ENCODE assay signal across 8 mouse cellular contexts in genomic region chr17:24848600-24849031, GRCm38 (mm10). TPM values are rescaled to one million over a fixed set of nuclear protein-coding genes. Genes with fewer than 3 reads are reported as not detected.
DNase-seq lines count a peak whose midpoint lies in the region; ATAC-seq and TF ChIP-seq lines count a peak whose summit lies in the region.

No protein-coding gene starts in this region.

- no peaks in the 10 kb centered on the region for H3K9me3 ChIP-seq in embryonic facial prominence, embryonic 13.5 days
- H3K9me3 ChIP-seq in midbrain, embryonic 14.5 days (ENCODE audit: control insufficient read depth, low read length), result no peaks in the 10 kb centered on the region

- peaks cover 6% of the 10 kb centered on the region for H3K36me3 ChIP-seq in embryonic facial prominence, embryonic 13.5 days
- peaks cover 9% of the 10 kb centered on the region for H3K36me3 ChIP-seq in midbrain, embryonic 14.5 days (ENCODE audit: control insufficient read depth, insufficient read depth, low read length)

- intact Hi-C loops in gastrocnemius, adult 2 months (cut with DNase I), result loop anchor here (10.0 kb wide), 1 partner anchor 104 kb away; no protein-coding TSS in a partner anchor
- intact Hi-C loops in gastrocnemius, postnatal 36 days (cut with DNase I), result loop anchor here (5.0 kb wide), 1 partner anchor 169 kb away; the partner anchor contains the start of genes Cramp1l and Ift140

- TF ChIP-seq CTCF in gastrocnemius, adult 2 months (IDR thresholded peaks at IDR 0.05), result no peak

- H3K27me3 ChIP-seq in embryonic facial prominence, embryonic 13.5 days, result peaks cover 22% of the 10 kb centered on the region
- no peaks in the 10 kb centered on the region; the same call in 1 of the 2 replicates for H3K27me3 ChIP-seq in midbrain, embryonic 14.5 days (ENCODE audit: control insufficient read depth, insufficient read depth, low read length)

- no peak overlapping the region for H3K9ac ChIP-seq in embryonic facial prominence, embryonic 13.5 days
- H3K9ac ChIP-seq in midbrain, embryonic 14.5 days (replicated peaks; ENCODE audit: low read length), result no peak overlapping the region

- no peak for ATAC-seq in embryonic facial prominence, embryonic 13.5 days (ENCODE audit: insufficient number of reproducible peaks, insufficient read depth, low FRiP score, low TSS enrichment, low read depth)
- ATAC-seq in midbrain, embryonic 14.5 days (ENCODE audit: low FRiP score, low TSS enrichment), result no peak

- H3K27ac ChIP-seq in gastrocnemius, adult 2 months, result peak overlapping the region; percentile 99
- H3K27ac ChIP-seq in embryonic facial prominence, embryonic 13.5 days, result no peak overlapping the region
- H3K27ac ChIP-seq in midbrain, embryonic 14.5 days (replicated peaks; ENCODE audit: low read depth, low read length), result no peak overlapping the region

- peak overlapping the region; percentile 97 for H3K4me3 ChIP-seq in gastrocnemius, adult 2 months
- peak overlapping the region; percentile 76; the same call in 1 of the 2 replicates for H3K4me3 ChIP-seq in embryonic facial prominence, embryonic 13.5 days
- H3K4me3 ChIP-seq in midbrain, embryonic 14.5 days (replicated peaks; ENCODE audit: low read depth, low read length), result peak overlapping the region; percentile 74; the same call in 1 of the 2 replicates

- H3K4me1 ChIP-seq in embryonic facial prominence, embryonic 13.5 days, result peaks cover 17% of the 10 kb centered on the region
- peaks cover 17% of the 10 kb centered on the region for H3K4me1 ChIP-seq in midbrain, embryonic 14.5 days (ENCODE audit: control insufficient read depth, insufficient read depth, low read length)

- peak overlapping the region; percentile 86 for H3K4me2 ChIP-seq in embryonic facial prominence, embryonic 13.5 days
- peak overlapping the region; percentile 80 for H3K4me2 ChIP-seq in midbrain, embryonic 14.5 days (ENCODE audit: low read length)

- DNase-seq in gastrocnemius, adult 2 months, result no peak
- DNase-seq in gastrocnemius, postnatal 36 days, result no peak
- peak; percentile 88 for DNase-seq in kidney, adult 9 months
- no peak for DNase-seq in midbrain, embryonic 14.5 days
- DNase-seq in MN1 (ENCODE audit: low spot score), result no peak
- no peak for DNase-seq in right cerebral cortex, adult 18-20 months
- DNase-seq in gastrocnemius, postnatal 25 days, result no peak

RNA-seq across cellular contexts. Expression of gene Fahd1, which starts 1.5 kb away (rescaled TPM):
- total RNA-seq in gastrocnemius, adult 2 months (2021), result 10 to 100 TPM; 34.6 to 50.6 TPM
- total RNA-seq in gastrocnemius, postnatal 36 days (2021), result 10 to 100 TPM; 40.3 to 42.1 TPM
- polyA plus RNA-seq in embryonic facial prominence, embryonic 13.5 days (2015; fragmentation: Nextera tagmentation; extraction: Ambion mirVana), result 20.3 and 22.4 TPM in 2 replicates
- 18.0 and 18.9 TPM in 2 replicates for polyA plus RNA-seq in midbrain, embryonic 14.5 days (2014; fragmentation: Nextera tagmentation; extraction: Ambion mirVana)
- 10 to 100 TPM; 38.1 to 44.5 TPM for total RNA-seq in gastrocnemius, postnatal 25 days (2021)

RNA-seq across cellular contexts. Expression of gene Hagh, which starts 8.7 kb away (rescaled TPM):
- 10 to 100 TPM; 75.8 to 90.9 TPM for total RNA-seq in gastrocnemius, adult 2 months (2021)
- total RNA-seq in gastrocnemius, postnatal 36 days (2021), result 10 to 100 TPM; 66.0 to 77.0 TPM
- polyA plus RNA-seq in embryonic facial prominence, embryonic 13.5 days (2015; fragmentation: Nextera tagmentation; extraction: Ambion mirVana), result 28.3 and 28.4 TPM in 2 replicates
- polyA plus RNA-seq in midbrain, embryonic 14.5 days (2014; fragmentation: Nextera tagmentation; extraction: Ambion mirVana), result 55.4 and 71.0 TPM in 2 replicates
- total RNA-seq in gastrocnemius, postnatal 25 days (2021), result 10 to 100 TPM; 73.3 to 77.5 TPM

RNA-seq across cellular contexts. Expression of gene Igfals, which starts 17.2 kb away (rescaled TPM):
- 1 to 10 TPM; 3.4 to 4.0 TPM for total RNA-seq in gastrocnemius, adult 2 months (2021)
- 1 to 10 TPM; 3.3 to 3.8 TPM for total RNA-seq in gastrocnemius, postnatal 36 days (2021)
- 0.37 and 0.42 TPM in 2 replicates for polyA plus RNA-seq in embryonic facial prominence, embryonic 13.5 days (2015; fragmentation: Nextera tagmentation; extraction: Ambion mirVana)
- 0.18 TPM in 1 of 2 replicates, not detected in the other for polyA plus RNA-seq in midbrain, embryonic 14.5 days (2014; fragmentation: Nextera tagmentation; extraction: Ambion mirVana)
- 1 to 10 TPM; 3.8 to 4.4 TPM for total RNA-seq in gastrocnemius, postnatal 25 days (2021)

RNA-seq across cellular contexts. Expression of gene Nubp2, which starts 37.5 kb away (rescaled TPM):
- total RNA-seq in gastrocnemius, adult 2 months (2021), result 10 to 100 TPM; 10.5 to 11.3 TPM
- total RNA-seq in gastrocnemius, postnatal 36 days (2021), result 10 to 100 TPM; 10.0 TPM
- 46.3 and 51.5 TPM in 2 replicates for polyA plus RNA-seq in embryonic facial prominence, embryonic 13.5 days (2015; fragmentation: Nextera tagmentation; extraction: Ambion mirVana)
- polyA plus RNA-seq in midbrain, embryonic 14.5 days (2014; fragmentation: Nextera tagmentation; extraction: Ambion mirVana), result 70.4 and 73.3 TPM in 2 replicates
- total RNA-seq in gastrocnemius, postnatal 25 days (2021), result 10 to 100 TPM; 10.2 to 13.1 TPM

RNA-seq across cellular contexts. Expression of gene Spsb3, which starts 37.8 kb away (rescaled TPM):
- 10 to 100 TPM; 30.4 to 37.7 TPM for total RNA-seq in gastrocnemius, adult 2 months (2021)
- 10 to 100 TPM; 25.4 to 31.0 TPM for total RNA-seq in gastrocnemius, postnatal 36 days (2021)
- polyA plus RNA-seq in embryonic facial prominence, embryonic 13.5 days (2015; fragmentation: Nextera tagmentation; extraction: Ambion mirVana), result 39.3 and 43.2 TPM in 2 replicates
- 77.3 and 93.2 TPM in 2 replicates for polyA plus RNA-seq in midbrain, embryonic 14.5 days (2014; fragmentation: Nextera tagmentation; extraction: Ambion mirVana)
- 10 to 100 TPM; 27.8 to 31.5 TPM for total RNA-seq in gastrocnemius, postnatal 25 days (2021)
